Mouse (Mus musculus) forebrain, embryonic 16.5 days (tissue): ENCODE results near the gene Grb14. TPM values are rescaled to one million over a fixed set of nuclear protein-coding genes. Genes with fewer than 3 reads are reported as not detected.

Experiments
- ATAC-seq: fragments of 200-750 bp; cut with Nextera tagmentation; 2 replicates; pipeline ENCODE4 v1.8.0; 2017; ENCODE audit warnings: mild to moderate bottlenecking, moderate library complexity
- H3K27ac ChIP-seq: fragments of 300-500 bp; sonication (generic); 2 replicates; pipeline ENCODE4 v1.5.1; 2014; ENCODE audit warnings: low read length, control low read depth
- H3K27me3 ChIP-seq: fragments of 300-500 bp; sonication (generic); replicated peaks from 2 replicates; pipeline ENCODE4 v1.6.1; 2014; ENCODE audit warnings: low read length; ENCODE audit not compliant: control insufficient read depth, insufficient read depth
- H3K36me3 ChIP-seq: fragments of 300-500 bp; sonication (generic); 2 replicates; pipeline ENCODE4 v1.6.1; 2014; ENCODE audit not compliant: control insufficient read depth, insufficient read depth
- H3K4me1 ChIP-seq: fragments of 300-500 bp; sonication (generic); replicated peaks from 2 replicates; pipeline ENCODE4 v1.6.1; 2014; ENCODE audit warnings: low read length; ENCODE audit not compliant: control insufficient read depth, insufficient read depth
- H3K4me2 ChIP-seq: fragments of 300-500 bp; sonication (generic); 2 replicates; pipeline ENCODE4 v1.6.1; 2014; ENCODE audit warnings: mild to moderate bottlenecking, low read length, control low read depth
- H3K4me3 ChIP-seq: fragments of 300-500 bp; sonication (generic); replicated peaks from 2 replicates; pipeline ENCODE4 v1.5.1; 2014; ENCODE audit warnings: mild to moderate bottlenecking, low read length, control low read depth
- H3K9ac ChIP-seq: fragments of 300-500 bp; sonication (generic); replicated peaks from 2 replicates; pipeline ENCODE4 v1.6.1; 2014; ENCODE audit warnings: low read depth, low read length, control low read depth
- H3K9me3 ChIP-seq: fragments of 300-500 bp; sonication (generic); 2 replicates; pipeline ENCODE4 v1.6.1; 2016; ENCODE audit warnings: low read length; ENCODE audit not compliant: control insufficient read depth
- WGBS: fragments of 180-500 bp; shearing (Covaris S2); extraction: QIAGEN DNeasy Blood & Tissue Kit; methylation state at CpG from one replicate; pipeline ENCODE4 v1.1.7; 2014; 5-methylcytosine and 5-hydroxymethylcytosine counted together
- polyA plus RNA-seq: library from polyadenylated mRNA; unstranded; fragments of >200 nt; fragmentation: Nextera tagmentation; extraction: Ambion mirVana; gene quantifications from 2 replicates; pipeline ENCODE4 v1.2.1, GENCODE M21; 2015

The Grb14 gene
- polyA plus RNA-seq, 1 experiment from 2014 or later = 30.7 TPM

- Histone ChIP-seq H3K9me3 (no peaks in the 10 kb centered on the region), H3K9ac (no peak overlapping the region), H3K4me3 (no peak overlapping the region), H3K27ac (no peak overlapping the region), H3K4me2 (no peak overlapping the region), H3K4me1 (no peaks in the 10 kb centered on the region), H3K36me3 (no peaks in the 10 kb centered on the region), H3K27me3 (no peaks in the 10 kb centered on the region)
- ATAC-seq = no peak
- WGBS = 81% methylated on average over 3 of the region's 3 CpGs
Measured at GRCm38 (mm10) chr2:64947484-64947883, 77.3 kb downstream of the Grb14 start.

DNA sequence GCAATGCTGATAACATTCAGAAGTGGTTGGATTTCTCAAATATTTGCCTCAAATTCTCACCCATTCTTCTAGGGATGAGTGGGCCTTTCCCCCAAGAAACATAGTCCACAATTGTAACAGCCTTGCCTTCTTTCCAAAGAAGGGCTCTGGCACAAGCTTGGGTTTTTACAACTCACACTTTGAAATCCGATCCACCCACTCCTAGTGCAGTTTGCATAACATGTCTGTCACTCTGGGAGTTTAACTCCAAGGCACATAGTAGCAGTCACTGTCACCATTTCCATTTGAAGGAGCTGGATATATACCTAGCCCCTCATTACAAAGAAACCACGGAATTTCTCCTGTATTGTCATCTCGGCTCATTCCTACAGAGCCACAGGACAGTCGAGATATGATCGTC, 103.9 kb downstream of the Grb14 start:
- Histone ChIP-seq H3K9ac (no peak overlapping the region), H3K4me1 (no peaks in the 10 kb centered on the region), H3K27me3 (no peaks in the 10 kb centered on the region), H3K9me3 (no peaks in the 10 kb centered on the region), H3K4me2 (no peak overlapping the region), H3K27ac (no peak overlapping the region), H3K36me3 (no peaks in the 10 kb centered on the region), H3K4me3 (no peak overlapping the region)
- no peak for ATAC-seq
- 57% methylated on average over 5 of the region's 5 CpGs for WGBS

- H3K9ac ChIP-seq = no peak overlapping the region
- no peak overlapping the region for H3K27ac ChIP-seq
- ATAC-seq = peak; percentile 94
- H3K4me1 ChIP-seq = no peaks in the 10 kb centered on the region
- WGBS = 23% methylated on average over 6 of the region's 6 CpGs
- H3K4me2 ChIP-seq = no peak overlapping the region
- H3K9me3 ChIP-seq = no peaks in the 10 kb centered on the region
- no peaks in the 10 kb centered on the region for H3K27me3 ChIP-seq
- H3K36me3 ChIP-seq = no peaks in the 10 kb centered on the region
- H3K4me3 ChIP-seq = no peak overlapping the region
Measured at GRCm38 (mm10) chr2:64915448-64915847, 109.3 kb downstream of the Grb14 start.

DNA sequence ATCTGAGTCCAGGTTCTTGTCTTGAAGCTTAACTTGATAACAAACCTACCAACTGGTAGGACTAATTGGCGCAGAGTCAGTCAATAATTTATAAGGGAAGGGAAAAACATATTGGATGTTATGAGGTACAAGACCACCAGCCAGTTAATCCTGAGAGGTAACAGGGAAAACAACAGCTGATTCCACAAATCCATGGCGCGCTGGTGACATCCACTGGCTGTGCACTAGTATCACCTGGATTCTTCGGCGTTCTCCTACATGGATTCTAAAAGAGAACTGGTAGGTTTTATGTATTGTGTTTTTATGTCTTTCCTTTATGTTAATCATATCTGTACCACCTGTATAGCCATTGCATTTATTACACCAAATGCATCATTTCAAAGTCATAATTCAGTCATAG, 119.9 kb downstream of the Grb14 start:
- 0 out of 2 replicates have a peak, but pooled peaks have one; percentile 50 for ATAC-seq
- H3K36me3 ChIP-seq = no peaks in the 10 kb centered on the region
- no peaks in the 10 kb centered on the region for H3K9me3 ChIP-seq
- no peaks in the 10 kb centered on the region for H3K27me3 ChIP-seq
- no peak overlapping the region for H3K27ac ChIP-seq
- WGBS = 71% methylated on average over 5 of the region's 5 CpGs
- no peak overlapping the region for H3K9ac ChIP-seq
- H3K4me3 ChIP-seq = no peak overlapping the region
- H3K4me1 ChIP-seq = no peaks in the 10 kb centered on the region
- H3K4me2 ChIP-seq = no peak overlapping the region

DNA sequence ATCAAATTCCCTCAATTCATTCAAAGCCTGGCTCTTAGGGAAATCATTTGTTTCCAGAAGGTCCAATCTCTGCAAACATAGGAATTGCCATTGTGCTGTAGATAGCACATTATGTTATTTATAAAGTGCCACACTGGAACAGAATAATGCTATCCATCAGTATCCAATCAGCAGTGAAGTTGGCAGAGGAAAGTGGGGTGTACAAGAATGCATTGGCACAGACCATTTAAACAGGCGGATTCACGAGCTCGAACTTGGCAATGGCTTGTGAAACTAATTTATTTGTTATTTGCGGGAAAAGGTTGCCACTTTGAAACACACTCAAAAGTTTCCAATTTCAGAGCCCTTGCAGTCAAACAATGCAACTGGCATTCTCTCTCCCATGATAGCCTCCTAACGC, 126.9 kb downstream of the Grb14 start:
- Histone ChIP-seq H3K27me3 (no peaks in the 10 kb centered on the region), H3K4me1 (no peaks in the 10 kb centered on the region), H3K36me3 (no peaks in the 10 kb centered on the region), H3K9me3 (no peaks in the 10 kb centered on the region), H3K4me3 (no peak overlapping the region), H3K9ac (no peak overlapping the region), H3K27ac (no peak overlapping the region), H3K4me2 (no peak overlapping the region)
- 20% methylated on average over 5 of the region's 5 CpGs for WGBS
- 0 out of 2 replicates have a peak, but pooled peaks have one; percentile 36 for ATAC-seq

GRCm38 (mm10) chr2:64893233-64893632, 131.6 kb downstream of the Grb14 start:
- no peak for ATAC-seq
- H3K9me3 ChIP-seq = no peaks in the 10 kb centered on the region
- 65% methylated on average over 7 of the region's 7 CpGs for WGBS

DNA sequence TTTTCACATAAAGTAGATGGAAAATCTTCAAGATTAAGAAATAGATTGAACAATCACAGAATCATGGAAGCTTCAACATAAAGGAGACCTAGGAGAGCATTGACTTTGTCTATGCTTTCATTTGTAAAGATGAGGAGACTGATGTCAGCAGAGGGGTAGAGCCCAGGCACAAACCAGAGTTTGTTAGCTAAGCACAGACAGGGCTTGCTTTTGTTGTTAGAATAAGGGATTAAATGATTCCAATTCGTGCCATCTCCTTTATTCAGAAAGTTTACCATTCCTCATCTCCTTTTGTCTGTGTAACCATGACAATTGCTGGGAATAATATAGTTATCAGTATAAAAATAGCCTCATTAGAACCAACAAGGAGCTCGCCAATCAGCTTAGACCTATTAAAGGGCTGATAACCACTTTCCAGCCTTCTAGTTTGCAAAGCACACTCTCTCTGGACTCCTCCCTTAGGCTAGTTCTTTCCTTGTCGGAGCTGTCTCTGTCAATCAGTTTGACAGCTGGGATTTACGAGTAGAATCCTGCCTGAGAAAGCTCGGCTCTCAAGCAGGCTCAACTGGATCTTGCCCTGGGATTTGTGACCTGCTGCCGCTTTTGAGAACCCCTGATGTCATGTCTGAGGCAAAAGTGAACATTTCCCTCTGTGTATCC, 137.6 kb downstream of the Grb14 start:
- Histone ChIP-seq H3K27ac (no peak overlapping the region), H3K9me3 (no peaks in the 10 kb centered on the region), H3K36me3 (no peaks in the 10 kb centered on the region), H3K9ac (no peak overlapping the region), H3K4me3 (no peak overlapping the region), H3K4me2 (no peak overlapping the region), H3K4me1 (peaks cover 3% of the 10 kb centered on the region), H3K27me3 (no peaks in the 10 kb centered on the region)
- peak; percentile 72 for ATAC-seq
- WGBS = 16% methylated on average over 6 of the region's 6 CpGs

More at GRCm38 (mm10) chr2:64893233-64893632, 131.6 kb downstream of the Grb14 start:
- no peaks in the 10 kb centered on the region for H3K36me3 ChIP-seq
- H3K27ac ChIP-seq = no peak overlapping the region
- no peaks in the 10 kb centered on the region for H3K27me3 ChIP-seq
- no peak overlapping the region for H3K4me2 ChIP-seq
- H3K4me3 ChIP-seq = no peak overlapping the region
- no peaks in the 10 kb centered on the region for H3K4me1 ChIP-seq
- no peak overlapping the region for H3K9ac ChIP-seq

DNA sequence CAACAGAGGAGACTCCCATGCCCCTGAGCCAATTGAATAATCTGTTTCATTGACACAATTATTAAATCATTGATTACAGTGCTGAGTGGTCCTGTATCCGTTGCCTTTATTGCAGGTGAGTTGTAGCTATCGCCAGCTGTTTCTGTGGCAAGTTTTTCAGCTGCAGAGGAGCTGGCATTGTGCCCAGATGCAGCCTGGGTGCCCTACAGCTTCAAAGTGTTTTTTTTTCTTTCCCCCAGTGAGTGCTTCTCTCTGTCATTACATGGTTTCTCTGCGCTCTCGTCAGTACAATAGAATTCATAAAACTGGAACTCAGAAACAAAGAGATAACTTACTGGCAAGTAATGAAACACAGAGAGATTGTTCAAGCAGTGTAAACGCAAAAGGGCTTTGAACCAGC, 139.1 kb downstream of the Grb14 start:
- ATAC-seq = peak; percentile 18; the same call in 1 of the 2 replicates

GRCm38 (mm10) chr2:64878275-64878674, 146.5 kb downstream of the Grb14 start:
- no peaks in the 10 kb centered on the region for H3K4me1 ChIP-seq
- H3K9me3 ChIP-seq = no peaks in the 10 kb centered on the region
- ATAC-seq = no peak
- no peak overlapping the region for H3K4me3 ChIP-seq
- H3K36me3 ChIP-seq = no peaks in the 10 kb centered on the region
- 49% methylated on average over 2 of the region's 2 CpGs for WGBS
- H3K4me2 ChIP-seq = no peak overlapping the region
- no peaks in the 10 kb centered on the region for H3K27me3 ChIP-seq
- no peak overlapping the region for H3K9ac ChIP-seq
- H3K27ac ChIP-seq = no peak overlapping the region

More for the DNA sequence above, 139.1 kb downstream of the Grb14 start:
- H3K27me3 ChIP-seq = no peaks in the 10 kb centered on the region
- H3K4me2 ChIP-seq = no peak overlapping the region
- peaks cover 3% of the 10 kb centered on the region for H3K4me1 ChIP-seq
- no peak overlapping the region for H3K27ac ChIP-seq
- no peak overlapping the region for H3K4me3 ChIP-seq
- no peaks in the 10 kb centered on the region for H3K9me3 ChIP-seq
- WGBS = 11% methylated on average over 5 of the region's 5 CpGs
- no peaks in the 10 kb centered on the region for H3K36me3 ChIP-seq
- no peak overlapping the region for H3K9ac ChIP-seq
